Mouse (Mus musculus) E14TG2a.4 (cell line): Measurements from ENCODE around the gene Slx1b.

ENCODE experiments used
- CTCF ChIP-seq: conservative IDR thresholded peaks from 2 replicates; pipeline ENCODE4 v1.5.1; 2014; ENCODE audit warnings: low read length
- NANOG ChIP-seq: IDR thresholded peaks from 2 replicates; pipeline ENCODE4 v1.6.1; 2014; ENCODE audit warnings: borderline replicate concordance, low read length, mixed read lengths
- POU5F1 ChIP-seq: IDR thresholded peaks from 2 replicates; pipeline ENCODE4 v1.6.1; 2014; ENCODE audit warnings: low read length, borderline replicate concordance

DNA sequence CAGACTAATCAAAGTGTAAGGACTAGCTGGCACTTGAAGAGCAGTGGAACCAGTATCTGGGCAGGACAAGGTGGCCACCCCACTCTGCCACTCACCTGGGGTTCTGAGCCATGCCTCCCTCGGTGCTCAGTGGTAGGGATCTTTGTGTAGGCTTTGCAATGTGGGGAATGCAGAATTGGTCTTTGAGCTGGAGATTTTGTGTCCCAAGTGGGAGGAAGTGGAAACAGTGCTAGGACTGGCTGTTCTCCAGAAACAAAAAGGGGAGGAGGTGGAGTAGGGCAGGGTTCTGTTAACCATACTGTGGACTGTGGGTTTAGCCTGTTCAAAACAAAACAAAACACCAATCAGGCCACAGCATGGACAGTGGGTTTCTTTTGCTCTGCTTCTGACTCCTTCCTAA lies 19.4 kb downstream of the Slx1b start, which contains the start of gene Sult1a1:
- TF ChIP-seq CTCF (no peak), NANOG (no peak), POU5F1 (no peak)
